Mouse (Mus musculus) forebrain, postnatal 0 days (tissue): Measurements from ENCODE around the gene Capn9. TPM values are rescaled to one million over a fixed set of nuclear protein-coding genes. Genes with fewer than 3 reads are reported as not detected.

Experiments
- ATAC-seq: fragments of 200-750 bp; cut with Nextera tagmentation; 2 replicates; pipeline ENCODE4 v1.8.0; 2017; ENCODE audit warnings: mild to moderate bottlenecking, moderate library complexity
- DNase-seq: peaks from one replicate; pipeline ENCODE4 v3.0.0-alpha.2; 2015
- H3K27ac ChIP-seq: fragments of 300-500 bp; sonication (generic); 2 replicates; pipeline ENCODE4 v1.5.1; 2014; ENCODE audit warnings: low read depth, mild to moderate bottlenecking, antibody characterized with exemption, low read length, moderate library complexity, mixed read lengths
- H3K27me3 ChIP-seq: fragments of 300-500 bp; sonication (generic); 2 replicates; pipeline ENCODE4 v1.6.1; 2014; ENCODE audit warnings: mild to moderate bottlenecking, low read length, mixed read lengths; ENCODE audit not compliant: insufficient read depth
- H3K36me3 ChIP-seq: fragments of 300-500 bp; sonication (generic); 2 replicates; pipeline ENCODE4 v1.6.1; 2014; ENCODE audit warnings: mild to moderate bottlenecking, moderate library complexity; ENCODE audit not compliant: insufficient read depth
- H3K4me1 ChIP-seq: fragments of 300-500 bp; sonication (generic); 2 replicates; pipeline ENCODE4 v1.6.1; 2014; ENCODE audit warnings: antibody characterized with exemption; ENCODE audit not compliant: insufficient read depth
- H3K4me2 ChIP-seq: fragments of 300-500 bp; sonication (generic); 2 replicates; pipeline ENCODE4 v1.6.1; 2014; ENCODE audit warnings: low read depth, mild to moderate bottlenecking, moderate library complexity
- H3K4me3 ChIP-seq: fragments of 300-500 bp; sonication (generic); 2 replicates; pipeline ENCODE4 v1.5.1; 2014; ENCODE audit warnings: low read depth, low read length, mixed read lengths
- H3K9ac ChIP-seq: fragments of 300-500 bp; sonication (generic); 2 replicates; pipeline ENCODE4 v1.6.1; 2014; ENCODE audit warnings: mild to moderate bottlenecking
- H3K9me3 ChIP-seq: fragments of 300-500 bp; sonication (generic); 2 replicates; pipeline ENCODE4 v1.6.1; 2016; ENCODE audit warnings: low read length
- CTCF ChIP-seq: sonication (generic); IDR thresholded peaks from 2 replicates; pipeline ENCODE4 v1.5.1; 2016; ENCODE audit warnings: antibody characterized with exemption, control low read depth, low read depth
- WGBS: fragments of 180-500 bp; shearing (Covaris S2); extraction: QIAGEN DNeasy Blood & Tissue Kit; methylation state at CpG from one replicate; pipeline ENCODE4 v1.1.7; 2014; 5-methylcytosine and 5-hydroxymethylcytosine counted together
- polyA plus RNA-seq: library from polyadenylated mRNA; unstranded; fragments of >200 nt; fragmentation: Nextera tagmentation; extraction: Ambion mirVana; gene quantifications from 2 replicates; pipeline ENCODE4 v1.2.1, GENCODE M21; 2015
- total RNA-seq: library from RNA; depleted of rRNA; stranded (reverse); fragments of >200 nt; gene quantifications from 2 replicates; pipeline ENCODE4 v1.2.3, GENCODE M21; 2014

Capn9 gene
- total and polyA plus RNA-seq, 2 experiments from 2014 or later: 0.29 TPM; not detected in 1

GRCm38 (mm10) chr8:124641599-124641998 lies 65.7 kb downstream of the Capn9 start:
- Histone ChIP-seq H3K9ac (no peak overlapping the region), H3K36me3 (peaks cover 36% of the 10 kb centered on the region), H3K4me1 (peaks cover 12% of the 10 kb centered on the region), H3K9me3 (no peaks in the 10 kb centered on the region), H3K4me3 (no peak overlapping the region), H3K27ac (no peak overlapping the region), H3K27me3 (no peaks in the 10 kb centered on the region), H3K4me2 (no peak overlapping the region)
- DNase-seq: no peak
- ATAC-seq: no peak
- 92% methylated on average over 8 of the region's 8 CpGs for WGBS
- no peak for TF ChIP-seq CTCF

- Histone ChIP-seq H3K9me3 (no peaks in the 10 kb centered on the region), H3K4me1 (peaks cover 12% of the 10 kb centered on the region), H3K9ac (no peak overlapping the region), H3K27me3 (no peaks in the 10 kb centered on the region), H3K27ac (peak overlapping the region; percentile 80), H3K36me3 (peaks cover 15% of the 10 kb centered on the region), H3K4me2 (0 out of 2 replicates have a peak overlapping the region, but pooled peaks have one; percentile 7), H3K4me3 (no peak overlapping the region)
- DNase-seq (peak; percentile 76), ATAC-seq (peak; percentile 82)
- 35% methylated on average over 18 of the region's 18 CpGs for WGBS
- TF ChIP-seq CTCF: no peak
Measured at GRCm38 (mm10) chr8:124643540-124644339, 67.8 kb downstream of the Capn9 start.

GRCm38 (mm10) chr8:124648311-124648710 lies 72.4 kb downstream of the Capn9 start:
- no peak overlapping the region; the same call in 1 of the 2 replicates for H3K27ac ChIP-seq
- H3K36me3 ChIP-seq: peaks cover 9% of the 10 kb centered on the region
- no peaks in the 10 kb centered on the region for H3K9me3 ChIP-seq

GRCm38 (mm10) chr8:124651776-124652175 lies 75.9 kb downstream of the Capn9 start:
- Histone ChIP-seq H3K27me3 (no peaks in the 10 kb centered on the region), H3K4me2 (no peak overlapping the region), H3K27ac (no peak overlapping the region), H3K36me3 (peaks cover 5% of the 10 kb centered on the region), H3K4me3 (no peak overlapping the region), H3K4me1 (peaks cover 5% of the 10 kb centered on the region; the same call in 1 of the 2 replicates), H3K9me3 (no peaks in the 10 kb centered on the region), H3K9ac (no peak overlapping the region)
- no peak for DNase-seq
- no peak for ATAC-seq
- TF ChIP-seq CTCF: no peak
- 91% methylated on average over 20 of the region's 20 CpGs for WGBS

More at GRCm38 (mm10) chr8:124648311-124648710, 72.4 kb downstream of the Capn9 start:
- ATAC-seq (no peak), DNase-seq (no peak)
- Histone ChIP-seq H3K27me3 (no peaks in the 10 kb centered on the region), H3K4me1 (peaks cover 15% of the 10 kb centered on the region), H3K9ac (no peak overlapping the region), H3K4me2 (no peak overlapping the region), H3K4me3 (no peak overlapping the region)
- TF ChIP-seq CTCF: no peak

GRCm38 (mm10) chr8:124652546-124652945 lies 76.6 kb downstream of the Capn9 start:
- H3K27ac ChIP-seq: no peak overlapping the region
- no peaks in the 10 kb centered on the region for H3K9me3 ChIP-seq
- peak; percentile 47 for ATAC-seq
- no peak for DNase-seq
- no peak overlapping the region for H3K4me3 ChIP-seq
- H3K36me3 ChIP-seq: peaks cover 5% of the 10 kb centered on the region
- 23% methylated on average over 4 of the region's 4 CpGs for WGBS
- TF ChIP-seq CTCF: no peak
- H3K9ac ChIP-seq: no peak overlapping the region
- peaks cover 5% of the 10 kb centered on the region; the same call in 1 of the 2 replicates for H3K4me1 ChIP-seq
- H3K4me2 ChIP-seq: no peak overlapping the region
- no peaks in the 10 kb centered on the region for H3K27me3 ChIP-seq

GRCm38 (mm10) chr8:124653568-124654475 lies 77.9 kb downstream of the Capn9 start:
- H3K4me1 ChIP-seq: peaks cover 11% of the 10 kb centered on the region
- no peak overlapping the region for H3K4me3 ChIP-seq
- TF ChIP-seq CTCF: no peak
- DNase-seq (no peak), ATAC-seq (no peak)
- no peak overlapping the region for H3K27ac ChIP-seq
- 80% methylated on average over 28 of the region's 28 CpGs for WGBS
- no peak overlapping the region for H3K9ac ChIP-seq
- H3K4me2 ChIP-seq: no peak overlapping the region
- H3K27me3 ChIP-seq: no peaks in the 10 kb centered on the region
- peaks cover 5% of the 10 kb centered on the region for H3K36me3 ChIP-seq
- no peaks in the 10 kb centered on the region for H3K9me3 ChIP-seq

GRCm38 (mm10) chr8:124657961-124658360 lies 82.0 kb downstream of the Capn9 start:
- DNase-seq: no peak
- no peak for TF ChIP-seq CTCF
- Histone ChIP-seq H3K27me3 (no peaks in the 10 kb centered on the region), H3K4me2 (no peak overlapping the region), H3K4me1 (peaks cover 31% of the 10 kb centered on the region), H3K9me3 (no peaks in the 10 kb centered on the region), H3K4me3 (no peak overlapping the region), H3K36me3 (no peaks in the 10 kb centered on the region), H3K9ac (no peak overlapping the region), H3K27ac (no peak overlapping the region)
- WGBS: 75% methylated on average over 7 of the region's 7 CpGs
- no peak for ATAC-seq
